Mouse (Mus musculus) ES-E14 (cell line): Measurements from ENCODE around the gene Osgin1.

Source experiments
- CHD2 ChIP-seq: IDR thresholded peaks from 2 replicates; pipeline ENCODE4 v1.6.1; 2014; ENCODE audit warnings: mild to moderate bottlenecking, low read depth, low read length, inconsistent platforms
- HCFC1 ChIP-seq: IDR thresholded peaks from 2 replicates; pipeline ENCODE4 v1.6.1; 2012; ENCODE audit warnings: low read length, inconsistent platforms, borderline replicate concordance; ENCODE audit not compliant: insufficient read depth
- ZC3H11A ChIP-seq: IDR thresholded peaks from 2 replicates; pipeline ENCODE4 v1.6.1; 2012; ENCODE audit warnings: low read depth, mild to moderate bottlenecking, inconsistent platforms, low read length, borderline replicate concordance

DNA sequence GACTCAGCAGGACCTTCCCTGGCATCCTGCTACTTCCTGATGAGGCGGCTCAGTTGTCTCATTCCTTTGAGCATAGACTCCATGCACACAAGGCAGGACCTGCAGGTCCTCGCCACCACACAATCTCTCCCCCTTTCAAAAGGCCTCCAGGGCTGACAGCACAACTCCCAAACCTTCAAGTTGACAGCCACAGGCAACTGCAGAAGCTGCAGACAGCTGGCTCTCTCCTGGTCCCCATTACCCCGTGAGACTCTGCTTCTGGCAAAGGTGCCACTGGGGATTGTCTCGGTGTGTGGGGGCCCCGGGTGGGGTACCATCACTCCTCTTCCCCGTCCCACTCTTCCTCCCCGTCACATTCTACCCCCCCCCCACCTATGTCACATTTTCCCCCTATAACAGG is 13.6 kb upstream of the Osgin1 start:
- no peak for TF ChIP-seq HCFC1
- no peak for TF ChIP-seq CHD2
- no peak for TF ChIP-seq ZC3H11A
